Mouse (Mus musculus): ENCODE data around the gene Ankrd17.

DNA sequence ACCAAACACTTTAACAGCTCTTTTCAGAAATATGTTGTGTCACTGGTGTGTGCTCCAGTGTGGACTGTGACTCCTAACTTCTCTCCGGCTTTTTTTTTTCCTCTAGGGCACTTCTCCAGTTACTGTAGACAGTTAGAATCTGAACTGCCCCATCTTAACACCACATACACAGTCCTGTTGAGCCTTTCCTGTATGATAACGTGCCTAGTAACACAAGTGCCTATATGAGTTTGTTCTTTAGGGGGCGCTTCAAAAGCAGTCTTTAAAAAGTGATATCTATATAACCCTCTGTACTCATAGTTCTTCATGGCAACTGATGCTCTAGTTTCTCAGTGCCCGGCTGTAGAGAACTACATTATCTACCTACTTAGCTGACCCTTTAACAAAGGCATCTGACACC lies 27.9 kb upstream of the Ankrd17 start:
- TF ChIP-seq POLR2A (IDR thresholded peaks at IDR 0.05; ENCODE audit: borderline replicate concordance, control insufficient read depth, low read depth, low read length), result no peak
- TF ChIP-seq CTCF (IDR thresholded peaks at IDR 0.05; ENCODE audit: control insufficient read depth, insufficient read depth, low read length), result no peak

All from bone marrow, adult 2 months (tissue).